Mouse (Mus musculus) embryo, embryonic 11.5 days (tissue): ENCODE data around the gene Garnl3.
"Not testable (repeated sequence)": the region's sequence is repeated elsewhere in the genome, so short reads cannot be mapped to it uniquely, and the experiment has no call there.

ENCODE experiments used
- DNase-seq: peaks from one replicate; pipeline ENCODE4 v3.0.0-alpha.2; 2012; ENCODE audit warnings: low read depth, low spot score

The Garnl3 gene

DNA sequence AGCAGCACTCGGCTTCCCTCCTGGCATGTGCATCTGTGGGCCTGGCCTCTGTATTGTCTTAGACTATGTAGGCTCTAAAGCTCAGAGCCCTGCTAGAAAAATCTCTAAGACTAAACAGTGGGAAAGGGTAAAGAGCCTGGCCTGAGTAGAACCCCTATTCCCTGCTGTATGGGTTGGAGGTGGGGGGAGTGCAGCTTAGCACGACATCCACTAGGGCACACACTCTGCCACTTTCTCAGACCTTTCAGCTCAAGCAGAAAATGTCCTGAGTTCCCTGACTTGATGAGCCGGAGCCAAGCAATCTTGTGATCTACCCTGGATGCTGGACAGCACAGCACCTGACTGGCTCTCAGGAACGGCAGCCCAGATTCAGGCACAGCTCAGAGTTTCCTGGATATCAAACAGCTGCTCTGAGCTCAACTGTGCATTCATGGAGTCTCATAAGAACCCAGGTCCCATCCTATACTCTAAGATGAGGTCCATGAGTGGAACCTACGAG lies 24.9 kb upstream of the Garnl3 start:
- no peak for DNase-seq

DNA sequence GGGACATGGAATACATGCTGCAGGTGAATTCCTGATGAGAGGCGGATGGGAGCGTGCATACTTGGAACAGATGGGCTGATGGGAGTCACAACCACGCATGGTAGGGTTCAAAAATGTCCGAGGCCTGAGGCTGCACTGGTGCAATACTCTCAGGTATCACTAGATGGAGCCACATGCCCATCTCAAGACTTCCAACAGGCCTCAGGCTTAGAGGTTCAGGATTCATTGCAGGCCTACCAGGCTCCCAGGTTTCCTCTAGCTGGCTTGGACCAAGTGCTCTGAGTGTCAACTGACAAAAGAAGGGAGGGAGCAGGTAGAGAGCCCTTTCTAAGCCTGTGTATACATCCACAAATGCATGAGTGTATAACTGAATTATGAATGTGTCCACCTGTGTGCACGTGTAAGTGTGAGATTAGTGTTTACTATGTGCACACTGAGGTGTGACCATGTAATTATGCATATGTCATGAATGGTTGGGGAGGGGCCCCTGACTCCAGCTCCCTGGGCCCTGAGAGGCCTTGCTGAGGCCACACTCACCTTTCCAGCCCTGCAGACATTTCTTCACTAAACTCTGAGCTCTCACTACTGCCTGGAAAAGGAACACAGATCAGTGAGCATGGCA lies 23.4 kb upstream of the Garnl3 start:
- DNase-seq = peak; percentile 69

DNA sequence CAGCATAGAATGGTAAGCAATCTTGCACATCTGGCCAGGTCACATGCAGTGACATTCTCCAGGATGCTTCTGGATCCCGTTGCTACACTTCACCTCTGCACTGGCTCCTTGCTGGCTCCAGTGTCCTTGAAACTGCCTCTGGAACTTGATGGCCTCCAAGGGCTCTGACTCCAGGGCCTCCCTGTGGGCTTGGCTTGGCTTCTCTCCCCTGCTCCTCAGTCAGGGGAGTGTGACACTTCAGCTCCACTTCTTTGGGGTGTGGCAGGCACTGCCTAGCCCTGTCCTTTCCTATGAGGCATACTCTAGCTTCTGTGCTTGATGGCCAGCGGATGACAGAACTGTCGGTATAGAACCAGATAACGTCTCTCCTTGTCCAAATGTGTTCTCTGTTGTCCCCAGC lies 15.5 kb upstream of the Garnl3 start:
- DNase-seq = no peak

DNA sequence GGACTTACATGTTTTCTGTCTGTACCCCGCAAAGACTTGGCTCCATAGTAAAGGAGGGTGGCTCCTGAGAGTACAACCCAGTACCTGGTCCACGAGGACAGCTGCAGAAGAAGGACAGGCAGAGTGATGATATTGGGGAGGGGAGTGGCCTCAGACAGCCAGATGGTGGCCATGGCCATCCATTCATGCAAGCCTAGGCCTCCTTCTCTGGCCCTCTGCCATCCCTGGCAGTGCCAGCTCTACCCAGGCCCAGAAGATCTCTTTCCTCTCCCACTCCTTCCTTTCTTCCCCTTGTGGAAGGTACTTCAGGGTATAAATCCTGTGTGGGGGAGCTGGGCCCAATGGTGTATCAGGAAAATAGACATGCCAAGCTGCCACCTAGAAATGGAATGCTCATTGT lies 11.8 kb upstream of the Garnl3 start:
- DNase-seq = no peak

DNA sequence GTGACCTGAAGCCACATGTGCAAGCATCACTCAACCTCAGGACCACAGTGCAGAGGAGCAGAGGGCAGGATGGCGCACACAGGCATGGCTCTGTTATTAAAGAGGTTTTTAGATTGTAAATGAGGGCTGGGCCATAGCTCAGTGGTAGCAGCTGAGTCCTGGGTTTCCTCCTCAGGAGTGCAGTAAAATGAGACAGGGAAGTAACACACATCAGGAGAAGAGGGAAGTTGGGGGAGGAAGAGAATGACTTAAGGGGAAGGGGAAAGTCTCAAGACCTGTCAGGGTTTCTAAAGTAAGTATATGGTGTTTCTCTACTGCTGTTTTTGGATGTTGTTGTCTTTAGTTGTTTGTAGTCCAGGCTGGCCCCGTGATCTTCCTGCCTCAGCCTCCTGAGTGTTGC lies 7.0 kb upstream of the Garnl3 start:
- no peak for DNase-seq

DNA sequence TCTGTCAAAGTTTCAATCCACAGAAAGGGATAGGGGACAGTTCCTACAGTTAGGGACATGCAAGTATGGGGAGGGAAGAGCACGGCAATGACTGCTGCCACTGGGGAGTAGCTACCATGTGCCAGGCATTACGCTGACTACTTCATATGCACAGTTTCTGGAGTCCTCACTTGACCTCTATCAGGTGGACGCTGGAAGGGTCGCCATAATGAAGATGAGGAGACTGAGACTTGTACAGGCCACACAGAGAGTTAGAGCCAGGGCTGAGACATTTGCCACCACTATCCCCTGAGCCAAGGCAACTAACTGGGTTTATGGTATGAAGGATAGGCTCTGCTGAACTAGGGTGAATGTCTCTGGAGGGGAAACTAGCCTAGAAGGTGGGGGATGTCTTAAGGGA lies 6.3 kb upstream of the Garnl3 start:
- no peak for DNase-seq

DNA sequence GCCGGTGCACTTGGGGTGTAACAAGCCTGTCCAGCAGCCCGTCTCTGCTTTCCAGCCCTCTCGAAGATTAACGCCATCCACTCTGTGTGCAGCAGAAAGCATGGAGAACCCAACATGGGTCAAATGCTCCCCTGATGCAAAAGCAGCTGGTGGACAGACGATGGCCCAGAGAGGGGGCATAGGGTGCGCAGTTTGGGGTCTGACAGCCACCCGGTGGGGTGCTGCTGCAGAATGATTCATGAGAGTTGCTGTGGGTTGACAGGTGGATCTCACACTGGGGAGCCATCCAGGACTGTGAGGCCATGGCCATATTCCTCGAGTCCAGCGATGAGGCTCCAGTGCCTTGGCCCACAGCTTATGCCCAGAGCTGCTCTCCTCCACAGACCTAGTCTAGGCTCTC lies 5.8 kb upstream of the Garnl3 start:
- DNase-seq = no peak

DNA sequence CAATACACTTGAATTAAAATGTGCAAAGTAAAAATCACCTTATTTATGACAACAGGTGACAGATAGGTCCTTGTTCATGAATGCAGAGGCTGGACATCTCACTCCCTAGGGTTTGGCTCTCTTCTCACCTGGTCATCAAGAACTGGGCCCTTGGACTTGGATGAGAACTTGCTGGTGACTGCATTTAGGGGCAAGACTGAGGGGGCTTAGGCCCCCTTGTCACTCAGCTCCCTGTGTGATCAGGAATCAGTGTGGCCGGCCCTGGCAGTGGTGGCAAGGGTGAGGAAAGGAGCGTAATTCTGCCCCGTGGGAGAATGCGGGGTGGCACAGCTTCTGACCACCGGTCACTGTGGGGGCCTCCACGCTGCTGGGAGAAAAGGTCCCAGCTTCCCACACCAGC lies 4.9 kb upstream of the Garnl3 start:
- no peak for DNase-seq

DNA sequence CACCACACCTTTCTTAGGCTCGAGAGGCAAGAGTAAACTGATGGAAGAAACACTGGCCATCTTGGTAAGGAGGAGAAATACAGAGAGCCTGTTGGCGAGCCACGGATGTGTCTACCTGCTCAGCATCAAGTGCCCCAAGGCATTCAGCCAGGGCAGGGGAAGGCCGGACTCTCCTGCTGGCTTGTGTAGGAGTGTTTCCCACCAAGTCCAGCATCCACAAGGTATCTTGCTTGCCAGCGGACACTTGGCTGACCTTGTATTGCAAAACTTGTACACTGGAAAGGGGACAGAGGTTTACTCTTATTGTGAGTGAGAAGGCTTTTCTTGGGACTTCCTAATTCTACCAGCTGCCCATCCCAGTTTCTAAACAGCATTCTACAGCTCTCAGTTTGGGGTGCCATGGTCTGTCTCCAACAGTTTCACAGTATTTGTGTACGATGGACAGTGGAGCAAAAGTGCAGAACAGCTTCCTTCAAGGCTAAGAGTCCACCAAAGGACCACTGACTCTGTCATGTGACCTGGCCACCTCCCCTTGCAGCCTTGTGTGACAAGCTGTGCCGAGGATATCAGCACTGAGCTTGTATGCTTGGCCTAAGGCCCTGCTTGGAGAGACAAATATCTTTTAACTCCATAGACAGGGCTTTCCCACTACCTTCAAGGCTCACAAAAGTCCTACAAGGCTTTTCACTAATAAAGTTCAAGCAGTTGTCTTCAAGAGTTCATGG lies 3.5 kb upstream of the Garnl3 start:
- DNase-seq = no peak

DNA sequence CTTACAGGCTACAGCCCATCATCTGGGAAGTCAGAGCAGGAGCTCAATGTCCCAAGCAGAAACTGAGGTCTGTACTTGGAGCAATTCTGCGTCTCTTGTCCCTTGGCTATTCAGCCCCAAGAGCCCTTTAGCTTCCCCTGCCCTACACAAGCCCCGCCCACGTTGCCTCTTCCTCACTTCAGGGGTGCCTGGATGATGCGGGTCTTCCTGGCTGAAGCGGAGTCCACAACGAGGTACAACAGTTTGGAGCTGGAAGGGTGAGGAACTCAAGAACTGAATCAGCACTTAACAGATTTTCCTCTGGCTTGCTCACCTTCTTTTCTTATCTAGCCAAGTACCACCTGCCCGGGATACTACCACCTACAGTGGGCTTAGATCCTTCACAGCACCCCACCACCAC lies 852 bp upstream of the Garnl3 start:
- DNase-seq = no peak

DNA sequence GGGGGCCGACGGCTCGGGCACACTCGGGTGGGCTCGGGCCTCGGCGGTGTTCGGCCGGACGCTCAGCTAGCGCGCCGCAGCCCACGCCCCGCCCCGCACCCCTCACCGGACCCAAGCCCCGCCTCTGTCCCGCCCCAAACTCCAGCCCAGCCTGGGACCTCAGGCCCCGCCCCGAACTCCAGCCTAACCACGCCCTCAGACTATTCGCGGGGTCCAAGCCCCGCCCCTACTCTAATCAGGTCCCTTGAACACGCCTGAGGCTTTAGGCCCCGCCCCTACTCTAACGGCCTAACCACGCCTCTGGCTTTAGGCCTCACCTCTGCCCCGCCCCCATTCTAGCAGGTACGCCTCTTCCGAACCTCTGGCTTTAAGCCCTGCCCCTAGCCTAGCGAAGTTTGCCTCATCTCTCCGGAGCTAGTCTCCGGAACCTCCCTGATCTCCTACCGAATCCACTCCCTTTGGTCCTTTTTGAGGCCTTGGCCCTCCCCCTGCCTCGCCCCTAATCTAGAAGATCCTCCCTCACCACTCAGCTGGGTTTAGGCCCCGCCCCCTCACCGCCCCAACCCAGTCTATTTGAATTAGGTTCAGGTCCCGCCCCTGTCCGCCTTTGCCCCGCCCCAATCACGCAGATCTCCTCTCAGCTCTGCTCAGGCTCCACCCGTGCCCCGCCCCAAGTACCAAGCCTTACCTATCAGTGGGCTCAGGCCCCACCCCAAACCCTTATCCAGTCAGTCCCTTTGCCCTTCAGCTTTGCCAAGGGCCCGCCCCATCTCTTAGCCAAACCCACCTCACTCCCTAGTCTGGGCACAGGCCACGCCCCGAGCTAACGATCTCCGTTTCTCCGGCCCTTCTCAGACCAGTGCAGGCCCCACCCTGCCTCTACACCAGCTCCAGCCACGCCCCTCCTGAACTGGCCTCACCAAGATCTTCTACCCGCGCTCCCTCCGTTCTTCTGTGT lies 649 bp downstream of the Garnl3 start:
- DNase-seq = peak; percentile 90

DNA sequence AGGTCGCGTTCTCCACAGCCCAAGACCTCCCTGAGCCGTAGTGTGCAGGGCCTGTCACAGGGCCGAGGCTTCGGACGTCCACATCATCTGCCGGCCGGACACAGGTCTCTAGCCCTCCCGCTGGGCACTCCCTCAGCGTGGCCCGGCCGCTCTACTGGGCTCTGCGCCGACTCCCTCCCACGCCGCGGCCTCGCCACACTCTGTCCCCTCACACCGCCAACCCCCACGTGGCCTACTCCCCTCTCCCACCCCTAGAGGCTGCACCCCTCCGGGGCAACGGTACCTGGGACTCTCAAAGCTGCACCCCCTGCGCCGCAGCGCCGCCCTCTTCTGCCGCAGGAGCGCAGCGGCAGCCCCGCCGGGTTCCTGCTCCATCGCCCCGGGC lies 1.3 kb downstream of the Garnl3 start:
- DNase-seq = no peak

DNA sequence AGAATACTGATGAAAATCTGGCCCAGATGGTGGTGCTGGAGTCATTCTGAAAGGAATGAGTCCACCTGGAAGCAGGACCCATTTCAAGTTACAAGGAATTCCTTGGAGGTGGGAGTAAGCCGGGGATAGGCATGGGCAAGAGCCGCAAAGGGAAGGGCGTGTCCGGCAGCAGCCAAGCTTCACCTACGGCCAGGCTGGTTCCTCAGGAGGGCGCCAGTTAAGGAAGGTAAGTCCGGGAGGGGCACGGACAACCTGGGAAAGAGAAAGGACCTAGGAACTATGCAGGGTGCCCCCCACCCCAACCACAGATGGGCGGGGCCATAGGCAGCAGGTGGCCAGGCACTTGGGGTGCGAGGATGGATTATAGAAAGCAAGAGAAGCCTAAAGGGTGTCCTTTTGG lies 1.8 kb downstream of the Garnl3 start:
- DNase-seq = no peak

DNA sequence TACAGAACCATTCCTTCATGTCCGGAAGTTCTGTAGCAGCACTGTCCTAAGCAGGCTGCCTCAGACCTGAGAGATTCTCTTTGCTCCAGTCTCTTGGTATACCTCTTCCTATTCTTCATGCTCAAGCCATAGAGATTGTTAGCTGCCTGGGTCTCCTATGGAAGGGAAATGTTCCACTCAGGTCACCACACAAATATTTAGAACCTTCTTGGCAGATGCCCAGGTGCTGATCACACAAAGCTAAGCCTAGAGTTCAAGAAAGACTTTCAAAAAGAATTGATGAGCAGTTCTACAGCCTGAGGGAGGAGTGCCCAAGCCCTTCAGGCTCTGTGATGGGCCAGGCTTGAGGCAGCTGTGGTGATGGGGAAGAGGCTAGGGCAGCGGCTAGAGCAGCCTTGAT lies 2.4 kb downstream of the Garnl3 start:
- DNase-seq = no peak

DNA sequence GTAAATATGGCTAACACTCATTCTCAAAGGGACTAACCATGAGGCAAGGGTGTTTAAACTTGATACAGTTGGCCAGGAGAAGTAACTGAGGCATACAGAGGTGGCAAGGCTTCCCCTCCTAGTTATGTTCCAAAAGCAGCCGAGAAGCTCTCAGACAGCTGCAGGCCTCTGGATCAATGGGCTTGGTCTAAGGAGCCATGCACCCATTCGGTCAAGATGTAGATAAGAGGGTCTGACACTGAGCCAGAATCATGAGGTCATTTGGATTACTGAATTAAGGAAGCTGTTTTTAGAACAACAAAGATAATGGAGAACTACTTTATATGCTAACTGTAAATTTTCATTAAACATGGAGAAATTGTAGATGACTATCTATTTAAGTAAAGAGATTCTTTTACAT lies 4.2 kb downstream of the Garnl3 start:
- no peak for DNase-seq

DNA sequence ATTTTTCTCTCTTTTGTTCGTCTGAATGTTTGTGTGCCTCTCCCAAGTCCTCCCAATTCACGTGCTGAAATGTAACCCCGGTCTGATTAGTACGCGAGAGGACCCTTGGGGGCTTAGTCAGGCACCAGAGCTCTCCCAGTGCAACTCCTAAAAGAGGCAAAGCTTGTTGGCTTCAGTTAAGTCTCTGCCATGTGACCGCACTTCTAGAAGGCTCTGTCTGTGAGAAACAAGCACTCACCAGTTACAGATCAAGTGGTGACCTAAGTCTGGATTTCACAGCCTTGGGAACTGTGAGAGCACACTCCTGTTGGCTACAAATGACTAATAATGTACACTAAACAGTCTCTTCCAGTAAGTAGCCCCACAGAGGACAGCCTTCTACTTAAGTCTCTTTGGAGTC lies 8.6 kb downstream of the Garnl3 start:
- no peak for DNase-seq

DNA sequence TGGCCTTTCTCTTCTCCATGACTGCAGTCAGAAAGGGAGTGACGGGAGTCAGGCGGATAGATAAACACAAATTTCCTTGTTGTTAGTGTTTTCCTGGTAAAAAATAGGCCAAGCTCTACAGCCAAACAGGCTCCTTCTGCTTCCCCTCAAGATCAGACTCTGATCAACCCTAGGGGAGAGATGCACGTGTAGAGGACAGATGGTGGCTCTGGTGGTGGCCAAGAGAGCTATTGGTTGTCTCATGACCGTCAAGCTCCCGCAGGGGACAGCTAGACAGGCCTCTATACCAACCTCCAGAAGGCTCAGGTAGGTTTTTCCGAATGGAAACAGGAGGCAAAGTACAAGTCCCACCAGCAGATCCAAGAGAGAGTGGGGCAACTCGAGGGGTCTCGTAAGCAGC lies 30.9 kb downstream of the Garnl3 start:
- no peak for DNase-seq

DNA sequence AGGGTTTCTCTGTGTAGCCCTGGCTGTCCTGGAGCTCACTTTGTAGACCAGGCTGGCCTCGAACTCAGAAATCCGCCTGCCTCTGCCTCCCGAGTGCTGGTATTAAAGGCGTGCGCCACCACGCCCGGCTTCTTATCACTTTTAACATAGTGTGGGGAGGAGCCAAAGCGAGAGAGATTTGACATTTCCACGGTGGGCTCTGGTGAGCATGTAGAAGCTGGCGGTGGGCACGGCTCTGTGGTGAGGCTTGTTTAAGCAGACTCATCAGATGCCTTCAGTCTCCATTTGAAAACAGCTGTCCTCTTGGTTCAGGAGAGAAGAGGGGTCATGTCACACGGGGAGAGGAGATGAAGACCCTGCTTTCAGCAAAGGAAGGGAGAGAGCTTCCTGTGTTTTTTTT lies 34.1 kb downstream of the Garnl3 start:
- not testable (repeated sequence) for DNase-seq

DNA sequence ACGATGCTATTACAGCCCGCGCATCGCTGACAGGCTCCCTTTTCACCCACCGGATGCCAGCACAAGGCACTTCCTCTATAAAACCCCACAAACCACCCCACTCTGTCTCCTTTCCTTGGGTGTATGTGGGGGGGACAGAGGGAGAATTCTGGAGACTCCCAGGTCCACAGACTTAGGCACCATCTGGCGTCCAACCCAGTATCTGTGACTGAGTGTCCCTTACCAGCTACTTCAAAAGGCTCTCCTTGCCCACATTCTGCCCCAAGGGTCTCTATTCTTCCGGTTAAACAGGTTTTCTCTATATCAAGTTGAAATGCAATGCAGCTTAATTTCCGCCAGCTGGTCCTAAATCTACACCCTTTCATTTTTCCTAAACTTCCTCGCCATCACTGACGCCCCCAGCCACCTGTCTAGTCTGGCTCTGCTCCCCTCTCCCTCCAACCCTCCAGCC lies 36.2 kb downstream of the Garnl3 start:
- no peak for DNase-seq

DNA sequence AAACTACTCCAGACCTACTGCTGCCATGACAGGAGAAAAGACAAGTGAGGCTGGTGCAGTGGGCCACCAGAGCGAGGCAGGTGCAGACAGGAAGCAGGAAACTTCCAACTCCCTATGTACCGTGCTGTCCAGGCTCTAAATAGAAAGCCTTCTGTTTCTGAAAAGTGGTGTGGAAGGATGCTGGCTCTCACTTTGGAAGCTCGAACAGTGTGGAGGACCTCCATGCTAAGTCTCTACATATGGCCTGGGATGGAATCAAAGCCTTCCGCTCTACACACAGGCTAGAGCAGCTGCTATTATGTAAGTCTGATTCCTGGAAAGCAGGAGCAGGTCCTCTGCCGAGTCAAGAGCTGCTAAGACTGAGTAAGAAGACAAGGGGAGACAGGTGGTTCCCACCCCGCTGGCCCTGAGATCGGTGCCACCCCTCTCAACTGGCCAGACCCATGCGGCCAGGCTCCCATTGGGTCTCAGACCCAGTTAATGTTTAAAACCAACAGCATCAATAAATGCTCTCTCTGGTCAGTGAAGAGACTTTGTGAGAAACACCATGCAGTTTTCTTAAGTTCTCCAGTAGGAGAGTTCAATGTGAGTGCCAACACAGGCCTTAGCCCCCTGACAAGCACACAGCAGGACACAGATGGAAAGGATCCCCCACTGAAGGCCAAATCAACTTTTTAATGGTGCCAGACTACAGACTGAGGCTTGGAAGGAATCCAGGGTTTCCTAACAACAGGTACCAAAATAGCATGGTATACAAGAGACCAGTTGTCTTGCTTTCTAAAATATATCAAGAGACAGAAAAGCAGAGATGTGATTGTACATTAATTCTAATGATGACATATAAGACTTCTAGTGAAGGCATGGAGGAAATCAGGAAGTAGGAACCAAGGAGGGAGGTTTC lies 40.6 kb downstream of the Garnl3 start:
- no peak for DNase-seq

DNA sequence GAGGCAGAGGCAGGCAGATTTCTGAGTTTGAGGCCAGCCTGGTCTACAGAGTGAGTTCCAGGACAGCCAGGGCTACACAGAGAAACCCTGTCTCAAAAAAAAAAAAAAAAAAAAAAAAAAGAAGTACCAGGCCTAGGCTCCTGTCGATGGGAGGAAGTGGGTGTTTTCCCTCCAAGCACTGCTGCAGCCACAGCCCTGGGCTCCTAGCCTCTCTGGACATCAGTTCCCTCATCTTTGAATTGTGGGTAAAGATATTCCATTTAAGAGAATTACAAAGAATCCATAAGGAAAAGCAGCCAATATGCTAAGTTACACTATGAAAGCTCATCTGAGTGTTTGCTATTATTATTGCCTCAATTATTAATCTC lies 41.4 kb downstream of the Garnl3 start:
- not testable (repeated sequence) for DNase-seq
